ENCODE assay signal across 8 mouse cellular contexts in the genomic region with DNA sequence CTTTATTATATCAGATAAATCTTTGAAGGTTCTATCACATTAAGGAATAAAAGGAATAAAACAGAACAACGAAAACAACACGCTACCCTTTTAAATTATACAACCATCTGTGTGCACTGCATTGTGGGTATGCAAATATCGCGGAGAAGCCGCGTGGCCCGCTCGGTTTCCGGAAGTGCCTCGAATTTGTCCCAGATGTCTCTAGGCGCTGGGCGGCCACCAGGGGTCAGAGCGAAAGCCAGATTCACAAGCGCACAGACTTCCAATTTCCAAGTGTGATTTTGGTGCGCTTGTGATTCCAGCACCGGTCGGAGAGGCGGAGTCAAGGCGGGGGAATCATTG. TPM values are rescaled to one million over a fixed set of nuclear protein-coding genes. Genes with fewer than 3 reads are reported as not detected.
DNase-seq lines count a peak whose midpoint lies in the region; ATAC-seq and TF ChIP-seq lines count a peak whose summit lies in the region.

Alyref2 (plus strand) TSS at position 229 of the 342 bp plus-strand sequence.

- H3K9me3 ChIP-seq in ES-Bruce4 (replicated peaks; ENCODE audit: control insufficient read depth, insufficient read depth, low read length, poor library complexity, severe bottlenecking), result no peaks in the 10 kb centered on the region
- no peaks in the 10 kb centered on the region for H3K9me3 ChIP-seq in forebrain, embryonic 10.5 days
- H3K9me3 ChIP-seq in heart, embryonic 16.5 days (replicated peaks; ENCODE audit: control insufficient read depth, low read length), result peaks cover 3% of the 10 kb centered on the region; the same call in 1 of the 2 replicates
- H3K9me3 ChIP-seq in liver, embryonic 15.5 days (replicated peaks), result no peaks in the 10 kb centered on the region
- no peaks in the 10 kb centered on the region for H3K9me3 ChIP-seq in neural tube, embryonic 14.5 days (ENCODE audit: control insufficient read depth, low read length)

- H3K36me3 ChIP-seq in ES-Bruce4 (ENCODE audit: control insufficient read depth, insufficient read depth, low read length, poor library complexity, severe bottlenecking), result no peaks in the 10 kb centered on the region
- H3K36me3 ChIP-seq in forebrain, embryonic 10.5 days (replicated peaks), result no peaks in the 10 kb centered on the region
- no peaks in the 10 kb centered on the region for H3K36me3 ChIP-seq in heart, embryonic 16.5 days (ENCODE audit: control insufficient read depth, insufficient read depth)
- no peaks in the 10 kb centered on the region for H3K36me3 ChIP-seq in liver, embryonic 15.5 days (replicated peaks)
- no peaks in the 10 kb centered on the region for H3K36me3 ChIP-seq in neural tube, embryonic 14.5 days (ENCODE audit: control insufficient read depth, insufficient read depth, low read length)

- TF ChIP-seq EP300 in ES-Bruce4 (IDR thresholded peaks at IDR 0.05; ENCODE audit: insufficient read depth, low read depth, low read length), result peak; percentile 55; the same call in 1 of the 2 replicates

- peak within 1 kb of the TSS; percentile 57 for H3K9ac ChIP-seq in ES-Bruce4 (ENCODE audit: low read depth, poor library complexity, severe bottlenecking)
- H3K9ac ChIP-seq in heart, embryonic 16.5 days (ENCODE audit: low read length), result peak within 1 kb of the TSS; percentile 94
- H3K9ac ChIP-seq in liver, embryonic 15.5 days, result peak within 1 kb of the TSS; percentile 66
- peak within 1 kb of the TSS; percentile 80 for H3K9ac ChIP-seq in neural tube, embryonic 14.5 days (replicated peaks; ENCODE audit: low read depth, low read length)

- H3K4me3 ChIP-seq in ES-Bruce4 (ENCODE audit: low read depth, low read length), result peak within 1 kb of the TSS; percentile 69
- H3K4me3 ChIP-seq in forebrain, embryonic 10.5 days, result peak within 1 kb of the TSS; percentile 69
- H3K4me3 ChIP-seq in heart, embryonic 16.5 days (ENCODE audit: low read length), result peak within 1 kb of the TSS; percentile 83
- H3K4me3 ChIP-seq in liver, embryonic 15.5 days (replicated peaks), result peak within 1 kb of the TSS; percentile 68
- H3K4me3 ChIP-seq in neural tube, embryonic 14.5 days (ENCODE audit: low read depth, low read length), result peak within 1 kb of the TSS; percentile 53

- TF ChIP-seq POLR2A in ES-Bruce4 (IDR thresholded peaks at IDR 0.05; ENCODE audit: insufficient read depth, low read length), result no peak

- peak within 1 kb of the TSS; percentile 85 for H3K4me2 ChIP-seq in heart, embryonic 16.5 days (ENCODE audit: low read depth, low read length)
- peak within 1 kb of the TSS; percentile 97 for H3K4me2 ChIP-seq in liver, embryonic 15.5 days
- H3K4me2 ChIP-seq in neural tube, embryonic 14.5 days (ENCODE audit: low read depth, low read length), result peak within 1 kb of the TSS; percentile 62

- peak; percentile 94 for DNase-seq in c-Kit-positive CD71-negative TER-119-negative erythroid progenitor cells, embryonic 14.5 days (ENCODE audit: low read depth)
- peak; percentile 95 for DNase-seq in forebrain, embryonic 10.5 days (ENCODE audit: extremely low spot score, low spot score)
- peak; percentile 95 to 96 for DNase-seq in kidney, postnatal 36 days
- peak; percentile 83 to 87 for DNase-seq in thymus, adult 18-20 months

- peak; percentile 68 for TF ChIP-seq CTCF in ES-Bruce4 (IDR thresholded peaks at IDR 0.05; ENCODE audit: low read depth, low read length)

- WGBS in forebrain, embryonic 10.5 days, result under 1% methylated on average over 19 of the region's 19 CpGs
- under 1% methylated on average over 19 of the region's 19 CpGs for WGBS in heart, embryonic 16.5 days
- WGBS in liver, embryonic 15.5 days (ENCODE audit: insufficient replicate concordance), result under 1% methylated on average over 19 of the region's 19 CpGs
- under 1% methylated on average over 19 of the region's 19 CpGs for WGBS in neural tube, embryonic 14.5 days

- H3K27me3 ChIP-seq in ES-Bruce4 (ENCODE audit: control insufficient read depth, insufficient read depth, low read length, poor library complexity, severe bottlenecking), result no peaks in the 10 kb centered on the region
- no peaks in the 10 kb centered on the region for H3K27me3 ChIP-seq in forebrain, embryonic 10.5 days (ENCODE audit: poor library complexity, severe bottlenecking)
- H3K27me3 ChIP-seq in heart, embryonic 16.5 days (ENCODE audit: control insufficient read depth, insufficient read depth, low read length), result no peaks in the 10 kb centered on the region
- H3K27me3 ChIP-seq in liver, embryonic 15.5 days, result no peaks in the 10 kb centered on the region
- no peaks in the 10 kb centered on the region for H3K27me3 ChIP-seq in neural tube, embryonic 14.5 days (ENCODE audit: control insufficient read depth, insufficient read depth, low read length)

- peaks cover 3% of the 10 kb centered on the region for H3K4me1 ChIP-seq in ES-Bruce4 (ENCODE audit: control insufficient read depth, insufficient read depth, low read length)
- H3K4me1 ChIP-seq in forebrain, embryonic 10.5 days, result peaks cover 20% of the 10 kb centered on the region
- peaks cover 7% of the 10 kb centered on the region for H3K4me1 ChIP-seq in heart, embryonic 16.5 days (ENCODE audit: control insufficient read depth, insufficient read depth, low read length)
- peaks cover 27% of the 10 kb centered on the region for H3K4me1 ChIP-seq in liver, embryonic 15.5 days (replicated peaks)
- H3K4me1 ChIP-seq in neural tube, embryonic 14.5 days (ENCODE audit: control insufficient read depth, insufficient read depth, low read length), result peaks cover 6% of the 10 kb centered on the region; the same call in 1 of the 2 replicates

- H3K27ac ChIP-seq in ES-Bruce4 (ENCODE audit: insufficient read depth, low read length), result peak within 1 kb of the TSS; percentile 70
- peak within 1 kb of the TSS; percentile 93 for H3K27ac ChIP-seq in forebrain, embryonic 10.5 days
- peak within 1 kb of the TSS; percentile 95 for H3K27ac ChIP-seq in heart, embryonic 16.5 days (ENCODE audit: low read length)
- H3K27ac ChIP-seq in liver, embryonic 15.5 days (replicated peaks), result peak within 1 kb of the TSS; percentile 90
- peak within 1 kb of the TSS; percentile 95 for H3K27ac ChIP-seq in neural tube, embryonic 14.5 days (ENCODE audit: low read depth, low read length)

- peak; percentile 87 for ATAC-seq in heart, embryonic 16.5 days (replicated peaks; ENCODE audit: extremely low read depth, insufficient read depth, low FRiP score)
- ATAC-seq in liver, embryonic 15.5 days (ENCODE audit: insufficient read depth), result peak; percentile 78
- peak; percentile 89 for ATAC-seq in neural tube, embryonic 14.5 days (ENCODE audit: low read depth)

RNA-seq across cellular contexts. Expression of gene Alyref2, which starts in this region (rescaled TPM):
- 4.7 and 5.2 TPM in 2 replicates for polyA plus RNA-seq in ES-Bruce4 (2011; ENCODE audit: insufficient read depth, insufficient read length, low read depth, missing spikeins)
- polyA plus RNA-seq in forebrain, embryonic 10.5 days (2016; fragmentation: Nextera tagmentation; extraction: Ambion mirVana), result 8.0 and 8.5 TPM in 2 replicates
- 15.8 and 17.2 TPM in 2 replicates for polyA plus RNA-seq in heart, embryonic 16.5 days (2015; fragmentation: Nextera tagmentation; extraction: Ambion mirVana)
- 3.3 and 3.5 TPM in 2 replicates for polyA plus RNA-seq in liver, embryonic 15.5 days (2015; fragmentation: Nextera tagmentation; extraction: Ambion mirVana)
- 30.1 and 32.7 TPM in 2 replicates for polyA plus RNA-seq in neural tube, embryonic 14.5 days (2014; fragmentation: Nextera tagmentation; extraction: Ambion mirVana)

Comparison
In these comparisons a context has a peak if more than half of its experiments do, and no peak if none do; other contexts are left out.
1. Peak in every context shown above with its lines: DNase-seq, ATAC-seq, H3K4me3 ChIP-seq and H3K27ac ChIP-seq.